Mouse (Mus musculus) adrenal gland, postnatal 36 days (tissue): ENCODE measurements around the gene Srsf9. TPM values are rescaled to one million over a fixed set of nuclear protein-coding genes. Genes with fewer than 3 reads are reported as not detected.
A peak's percentile ranks its signal among the peaks of the same experiment; 100 is the strongest.

Experiments
- DNase-seq, 2 experiments: peaks; one replicate each; pipeline ENCODE4 v3.0.0; 2021; ENCODE audit warnings: mixed read lengths in 1 of 2
- total RNA-seq, 2 experiments: library from RNA; stranded (reverse); gene quantifications; 2 replicates each; pipeline ENCODE4 v1.2.3; 2021

Gene Srsf9
- total RNA-seq, 2 experiments from 2014 or later = 73.7 to 77.0 TPM

DNA sequence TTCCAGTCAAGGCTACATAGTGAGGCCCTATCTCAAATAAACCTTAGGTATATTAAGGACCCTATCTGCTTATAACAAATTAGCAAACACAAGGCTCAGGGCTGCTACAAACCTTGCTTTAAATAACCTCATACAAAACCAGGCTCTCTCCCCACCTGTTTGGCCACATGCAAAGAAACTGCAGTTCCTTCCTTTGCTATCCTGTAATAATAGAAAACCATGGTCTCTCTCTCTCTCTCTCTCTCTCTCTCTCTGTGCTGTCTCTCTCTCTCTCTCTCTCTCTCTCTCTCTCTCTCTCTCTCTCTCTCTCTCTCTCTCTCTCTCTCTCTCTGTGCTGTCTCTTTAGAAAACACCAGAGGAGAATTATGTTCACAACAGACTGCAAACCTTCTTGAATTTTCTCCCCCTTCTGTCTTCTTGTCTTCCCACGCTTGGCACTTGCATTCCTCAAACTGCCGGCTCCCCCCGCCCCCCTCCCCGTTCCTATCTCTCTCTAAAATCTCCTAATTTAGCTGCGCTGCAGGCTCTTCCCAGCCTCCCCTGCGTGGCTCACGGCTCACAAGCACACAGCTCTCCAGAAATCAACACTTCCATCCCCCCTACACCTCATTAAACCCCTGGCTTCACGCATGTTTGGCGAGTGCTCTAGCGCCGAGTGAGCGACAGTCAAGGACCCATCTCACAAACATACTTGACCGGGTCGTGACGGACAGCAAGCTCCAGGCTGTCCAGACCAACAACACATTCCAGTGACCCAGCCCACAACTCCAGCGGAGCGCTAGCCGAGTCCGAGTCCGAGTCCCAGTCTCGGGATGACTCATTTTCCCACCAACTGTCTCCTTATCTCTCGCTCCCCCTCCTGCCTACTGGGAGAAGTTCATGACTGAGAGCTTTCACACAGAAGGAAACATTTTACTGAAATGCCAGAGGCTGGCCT is 7.7 kb upstream of the Srsf9 start:
- DNase-seq = peak; percentile 84

DNA sequence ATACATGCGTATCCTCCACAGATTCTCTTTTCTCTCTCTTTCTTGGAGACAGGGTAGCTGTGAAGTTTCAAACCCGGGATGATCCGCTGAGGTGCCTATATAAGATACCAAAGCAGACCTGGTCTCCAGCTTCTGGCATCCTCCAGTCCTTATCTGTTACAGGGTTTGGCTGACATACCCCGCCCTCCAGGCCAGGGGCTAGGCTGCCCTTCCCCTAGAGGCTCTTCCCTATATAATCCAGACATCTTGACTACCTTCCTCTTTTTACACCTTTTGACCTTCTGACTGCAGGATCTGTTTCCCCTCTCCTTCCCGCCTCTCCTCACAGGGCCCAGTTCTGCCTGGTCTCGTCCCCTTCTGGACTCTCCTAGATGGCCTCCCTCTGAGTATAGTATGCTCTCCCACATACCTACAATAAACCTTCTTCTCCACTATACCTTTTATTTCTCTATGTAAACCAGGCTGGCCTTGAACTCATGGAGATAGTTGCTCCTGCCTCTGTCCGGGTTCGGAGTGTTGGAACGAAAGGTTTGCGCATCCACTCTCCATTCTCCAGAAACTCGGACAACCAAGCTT is 633 bp upstream of the Srsf9 start:
- DNase-seq = no peak

DNA sequence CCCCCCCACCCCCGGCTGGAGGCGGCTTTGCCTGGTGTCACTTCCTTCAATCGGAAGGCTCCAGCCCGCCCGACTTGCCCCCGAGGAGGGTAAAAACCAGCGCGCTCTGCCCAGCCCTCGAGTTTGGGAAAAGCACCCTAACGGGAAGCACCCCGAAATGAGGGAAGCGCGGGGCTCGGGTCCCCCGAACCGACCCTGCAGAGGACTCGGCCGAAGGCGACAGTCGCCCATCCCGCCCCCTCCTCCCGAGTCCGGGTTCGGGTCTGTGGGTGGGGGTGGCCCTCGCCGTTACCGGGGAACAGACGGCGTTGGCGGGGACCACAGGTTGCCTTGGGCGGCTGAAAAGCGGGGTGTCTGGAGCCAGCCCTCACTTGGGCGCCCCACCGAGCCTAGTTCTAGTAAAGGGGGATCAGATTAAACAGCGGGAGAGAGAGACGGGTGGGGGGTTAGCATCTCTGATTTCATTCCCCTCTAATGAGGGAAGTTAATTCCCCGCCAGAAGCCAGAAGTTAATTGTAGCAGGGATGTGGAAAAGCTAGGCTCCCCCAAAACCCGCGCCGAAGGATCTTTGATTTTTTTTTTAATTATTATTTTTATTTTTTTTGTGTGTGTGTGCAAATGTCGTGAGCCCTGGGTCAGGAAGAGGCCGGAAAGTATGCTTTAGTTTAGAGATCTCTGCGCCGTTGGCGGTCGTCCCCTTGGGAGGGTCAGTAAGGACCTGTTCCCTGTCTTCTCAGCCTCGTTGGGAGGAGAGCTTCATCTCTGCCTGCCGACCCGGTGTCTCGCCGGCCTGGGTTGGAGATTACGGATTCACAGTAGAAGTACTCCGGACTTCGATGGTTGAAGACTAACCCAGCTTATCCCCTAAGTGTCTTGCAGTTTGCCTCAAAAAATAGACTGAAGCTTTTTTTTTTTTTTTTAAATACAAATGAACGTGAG is 902 bp downstream of the Srsf9 start:
- DNase-seq = peak; percentile 21 to 43

DNA sequence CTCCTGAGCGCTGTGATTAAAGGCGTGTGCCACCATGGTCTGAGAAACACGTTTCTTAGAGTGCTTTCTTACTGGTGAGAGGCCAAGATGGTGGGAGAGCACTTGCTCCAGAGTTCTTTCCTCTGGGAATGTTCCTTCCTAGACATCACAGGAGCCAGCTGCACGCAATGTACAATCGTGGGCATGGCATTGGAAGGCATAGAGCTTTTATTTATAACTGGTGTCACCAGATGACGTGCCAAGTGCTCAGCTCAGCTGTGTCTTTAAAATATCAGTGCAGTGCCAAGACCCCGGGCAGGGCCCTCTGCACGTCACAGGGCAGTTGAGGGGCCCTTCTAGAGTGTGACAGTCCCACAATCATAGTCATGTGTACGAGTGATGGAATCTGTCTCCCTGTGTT is 4.0 kb downstream of the Srsf9 start:
- DNase-seq = no peak

DNA sequence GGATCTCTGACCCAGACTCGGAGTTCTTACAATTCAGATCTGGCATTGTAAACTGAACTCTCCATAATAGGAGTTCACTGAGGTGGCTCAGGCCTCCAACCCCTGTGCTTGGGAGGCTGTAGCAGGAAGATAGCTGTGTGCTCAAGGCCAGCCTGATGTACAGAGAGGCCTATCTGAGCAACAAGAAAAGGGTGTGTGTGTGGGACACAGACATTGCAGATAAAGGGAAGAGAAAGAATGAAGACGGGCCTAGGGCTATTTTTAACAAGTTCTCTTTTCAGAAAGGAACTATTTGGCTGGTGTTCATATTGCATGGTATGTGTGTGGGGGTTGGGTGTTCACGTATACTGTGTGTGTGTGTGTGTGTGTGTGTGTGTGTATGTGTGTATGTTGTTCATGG is 6.6 kb downstream of the Srsf9 start:
- no peak for DNase-seq

DNA sequence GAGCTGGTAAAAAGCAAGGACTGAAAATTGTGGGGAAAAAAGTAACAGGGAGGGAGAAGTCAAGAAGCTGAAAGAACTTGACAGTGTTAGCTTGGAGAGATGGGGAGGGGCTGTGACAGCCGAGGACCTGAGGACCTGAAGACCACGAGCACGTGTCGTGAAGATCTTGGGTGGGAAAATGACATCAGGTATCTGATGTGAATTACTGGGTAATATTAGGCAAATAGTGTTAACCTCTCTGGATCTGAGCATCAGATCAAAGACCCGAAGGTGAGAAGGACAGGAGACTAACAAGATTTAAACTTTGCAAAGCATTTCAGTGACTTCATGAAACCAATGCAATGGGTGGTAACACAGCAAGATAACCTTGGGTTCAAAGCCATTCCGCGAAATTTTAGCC is 13.0 kb downstream of the Srsf9 start:
- DNase-seq = no peak

DNA sequence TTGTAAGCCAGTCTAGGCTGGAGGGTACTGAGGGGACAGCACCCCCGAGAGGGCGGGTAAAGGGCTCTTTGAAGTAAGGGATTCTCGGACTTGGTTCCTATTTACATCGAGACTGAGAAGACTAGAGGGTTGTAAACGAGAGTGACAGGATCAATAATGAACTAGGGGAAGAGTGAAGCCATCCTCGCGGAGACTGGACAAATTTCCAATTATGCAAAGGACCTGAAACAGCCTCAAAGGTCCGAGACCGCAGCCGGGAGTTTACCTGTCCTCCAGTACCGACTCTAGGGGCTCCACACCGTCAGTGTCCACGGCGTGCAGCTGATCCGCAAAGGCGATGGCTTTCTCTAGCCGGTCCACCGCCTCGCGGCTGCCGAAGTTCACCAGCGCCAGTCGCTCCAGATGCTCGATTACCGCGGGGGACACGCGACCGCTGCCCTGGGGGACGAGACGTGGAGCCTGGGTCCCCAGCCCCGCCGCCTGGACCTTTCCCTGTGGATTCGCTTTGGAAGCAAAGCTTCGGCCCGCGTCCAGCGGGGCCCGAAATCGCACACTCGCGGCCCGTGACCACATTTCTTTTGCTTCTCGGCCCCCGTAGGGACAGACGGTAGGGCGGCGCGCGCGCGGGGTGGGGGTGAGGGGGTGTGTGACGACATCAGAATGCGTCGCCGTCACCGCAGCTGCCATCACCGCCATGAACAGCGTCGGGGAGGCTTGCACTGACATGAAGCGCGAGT is 13.8 kb downstream of the Srsf9 start, which contains the start of the genes Gatc and Triap1:
Gatc (minus strand) TSS at position 602 of the 737 bp plus-strand sequence.
Triap1 (plus strand) TSS at position 649 of the 737 bp plus-strand sequence.
- peak; percentile 92 to 93 for DNase-seq

DNA sequence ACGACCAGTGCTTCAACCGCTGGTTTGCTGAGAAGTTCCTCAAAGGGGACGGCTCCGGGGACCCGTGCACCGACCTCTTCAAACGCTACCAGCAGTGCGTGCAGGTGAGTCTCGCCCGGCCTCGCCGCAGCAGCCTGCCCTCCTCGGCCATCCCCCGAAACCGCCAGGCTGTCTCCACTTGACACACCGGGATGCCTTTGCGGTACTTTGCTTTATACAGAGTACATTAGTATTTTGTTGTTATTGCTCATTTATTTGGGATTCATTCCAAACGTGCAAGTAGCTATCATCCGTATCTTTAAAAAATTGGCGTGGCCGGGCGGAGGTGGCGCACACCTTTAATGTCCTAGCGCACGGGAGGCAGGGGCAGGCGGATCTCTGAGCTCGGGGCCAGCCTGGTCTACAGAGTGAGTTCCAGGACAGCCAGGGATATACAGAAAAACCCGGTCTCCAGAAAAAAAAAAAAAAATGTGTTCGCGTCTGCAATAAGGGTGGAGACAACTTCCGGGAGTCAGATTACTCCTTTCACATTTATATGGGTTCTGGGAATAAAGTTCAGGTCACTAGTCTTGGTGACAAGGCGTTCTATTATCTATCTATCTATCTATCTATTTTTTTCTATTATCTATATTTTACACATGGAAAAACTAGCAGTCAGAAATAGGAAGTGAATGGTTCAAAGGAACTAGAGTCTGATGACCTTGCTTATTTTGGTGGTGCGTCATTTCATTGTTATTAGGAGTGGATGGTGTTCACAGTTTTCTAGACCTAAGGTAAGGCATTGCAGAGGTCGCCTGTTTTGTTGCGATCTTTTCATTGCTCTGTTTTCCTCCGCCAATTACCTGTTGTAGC is 14.6 kb downstream of the Srsf9 start:
- no peak for DNase-seq

DNA sequence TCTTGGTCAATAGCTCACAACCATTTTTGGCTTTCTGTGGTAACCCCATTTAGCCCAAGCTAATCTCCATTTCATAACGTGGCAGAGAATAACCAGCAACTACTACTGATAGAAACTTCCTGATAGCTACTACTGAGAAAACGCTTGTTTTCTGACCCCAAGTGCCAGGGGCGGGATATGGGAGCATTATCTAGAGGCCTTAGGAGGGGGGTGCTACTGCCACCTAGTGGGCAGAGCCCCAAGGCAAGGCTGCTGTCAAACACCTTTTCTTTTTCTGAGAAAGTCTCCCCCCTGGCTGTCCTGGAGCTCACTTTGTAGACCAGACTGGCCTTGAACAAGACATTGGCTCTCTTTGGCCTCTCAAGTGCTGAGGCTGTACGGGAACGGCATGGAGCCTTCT is 20.6 kb downstream of the Srsf9 start:
- peak; percentile 83 to 91 for DNase-seq

DNA sequence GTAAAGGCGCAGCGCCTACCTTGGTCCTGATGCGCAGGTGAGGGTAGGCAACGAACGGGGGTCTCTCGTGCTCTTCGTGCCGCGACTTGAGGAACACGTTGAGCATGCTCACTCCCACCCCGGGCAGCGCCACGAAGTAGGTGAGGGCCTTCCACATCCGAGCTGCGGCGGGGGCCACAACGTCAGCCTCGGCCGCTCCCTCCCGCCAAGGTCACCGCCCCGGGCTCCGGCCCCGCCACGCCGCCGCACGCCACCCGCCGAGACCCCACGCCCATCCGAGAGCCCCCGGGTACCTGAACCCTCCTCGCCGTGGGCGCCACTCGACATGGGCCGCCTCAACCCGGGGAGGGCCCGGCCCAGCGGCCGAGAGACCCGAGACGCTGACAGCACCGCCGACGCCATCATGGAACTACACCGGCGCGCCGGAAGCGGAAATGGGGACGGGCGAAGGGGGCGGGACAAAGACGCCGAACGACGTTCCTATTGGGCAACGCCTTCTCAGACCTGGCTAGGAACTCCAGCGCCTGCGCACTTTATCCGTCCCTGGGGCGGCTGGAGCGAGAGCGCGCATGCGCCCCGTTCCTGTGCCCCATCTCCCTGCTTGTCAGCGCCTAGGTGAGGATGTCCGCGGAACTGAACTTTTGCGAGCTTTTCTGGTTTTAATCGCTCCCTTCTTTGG is 21.7 kb downstream of the Srsf9 start, which contains the start of gene Cox6a1:
Cox6a1 (minus strand) TSS at position 436 of the 679 bp plus-strand sequence.
- peak; percentile 99 for DNase-seq

DNA sequence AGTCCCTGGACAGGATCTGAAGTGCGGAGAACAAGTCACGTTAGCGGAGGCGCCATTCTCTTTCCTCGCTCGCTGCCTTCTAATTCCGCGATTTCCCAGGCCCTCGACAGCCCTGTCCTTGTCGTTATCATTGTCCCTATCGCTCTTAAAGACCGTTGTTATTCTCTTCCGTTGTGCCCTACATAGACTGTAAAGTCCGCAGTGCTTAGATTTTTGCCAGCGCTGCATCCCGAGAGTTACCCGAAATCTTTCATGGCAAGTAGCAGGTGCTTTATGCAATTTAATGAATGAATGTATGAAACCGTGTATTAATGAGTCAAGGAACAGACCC is 22.2 kb downstream of the Srsf9 start:
- no peak for DNase-seq

DNA sequence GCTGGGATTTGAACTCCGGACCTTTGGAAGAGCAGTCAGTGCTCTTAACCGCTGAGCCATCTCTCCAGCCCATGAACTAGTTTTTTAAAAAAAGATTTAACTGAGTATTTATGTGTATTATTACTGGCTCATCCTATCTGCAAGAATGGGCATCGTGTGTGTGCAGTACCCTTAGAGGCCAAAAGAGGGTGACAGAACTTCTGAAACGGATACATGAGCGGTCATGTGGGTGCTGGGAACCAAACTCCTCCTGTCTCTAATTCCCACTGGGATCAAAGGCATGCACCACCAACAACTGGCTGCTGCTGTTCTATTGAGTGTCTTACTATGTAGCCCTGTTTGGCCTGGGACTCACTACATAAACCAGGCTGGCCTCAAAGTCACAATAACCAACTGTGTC is 24.4 kb downstream of the Srsf9 start:
- no peak for DNase-seq

DNA sequence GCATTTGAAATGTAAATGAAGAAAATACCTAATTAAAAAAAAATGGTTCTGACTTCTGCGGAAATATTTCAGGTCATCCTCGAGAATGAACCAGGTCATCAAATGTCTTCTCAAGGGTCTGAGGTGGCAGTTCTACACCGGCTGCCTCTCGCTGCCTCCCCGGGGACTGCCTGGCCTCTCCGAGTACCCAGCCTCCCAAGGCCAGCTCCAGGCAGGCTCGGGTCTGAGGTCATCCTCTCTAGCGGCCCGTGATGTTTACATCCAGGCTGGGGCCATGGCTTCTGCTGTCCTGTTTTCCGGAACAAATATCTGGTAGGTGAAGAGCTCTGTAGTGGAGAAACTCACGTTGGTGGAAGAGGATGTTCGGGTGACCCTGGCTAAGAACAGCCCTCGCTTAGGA is 28.1 kb downstream of the Srsf9 start:
- DNase-seq = no peak

DNA sequence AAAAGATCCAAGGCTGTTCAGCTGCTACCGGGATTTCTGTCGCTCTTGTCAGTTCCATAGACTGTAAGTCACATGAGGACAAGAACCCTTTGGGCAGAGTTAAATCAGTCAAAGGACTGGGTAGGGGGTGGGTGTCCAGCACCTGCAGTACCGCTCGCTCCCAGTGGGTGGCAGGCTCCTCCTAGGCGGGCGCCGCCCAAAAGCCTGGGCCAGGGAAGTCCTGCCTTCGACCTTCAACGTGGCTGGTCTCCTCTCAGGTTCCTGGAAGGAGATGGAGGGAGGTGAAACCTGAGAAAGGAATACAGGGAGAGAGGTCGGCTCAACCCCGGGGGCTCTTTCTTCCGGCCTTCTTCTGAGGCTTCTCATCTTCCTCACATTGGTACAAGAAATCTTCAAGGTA is 31.9 kb downstream of the Srsf9 start:
- DNase-seq = peak; percentile 92

DNA sequence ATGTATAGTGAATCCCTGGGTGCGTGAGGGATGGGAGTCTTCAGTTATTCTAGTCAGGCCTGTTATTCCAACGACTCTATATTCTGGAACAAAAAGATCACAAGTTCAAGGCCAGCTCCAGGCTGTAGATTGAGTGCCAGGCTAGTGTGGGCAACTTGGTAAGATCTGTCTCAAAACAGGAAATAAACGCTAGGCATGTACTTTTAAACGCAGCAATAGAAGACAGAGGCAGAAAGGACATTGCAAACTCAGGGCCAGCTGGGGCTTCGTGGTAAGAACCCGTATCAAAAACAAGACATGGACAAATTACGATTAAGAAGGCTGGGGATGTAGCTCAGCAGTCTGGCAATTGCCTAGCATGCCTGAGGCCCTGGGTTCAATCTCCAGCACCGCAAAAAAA is 32.5 kb downstream of the Srsf9 start:
- DNase-seq = no peak

DNA sequence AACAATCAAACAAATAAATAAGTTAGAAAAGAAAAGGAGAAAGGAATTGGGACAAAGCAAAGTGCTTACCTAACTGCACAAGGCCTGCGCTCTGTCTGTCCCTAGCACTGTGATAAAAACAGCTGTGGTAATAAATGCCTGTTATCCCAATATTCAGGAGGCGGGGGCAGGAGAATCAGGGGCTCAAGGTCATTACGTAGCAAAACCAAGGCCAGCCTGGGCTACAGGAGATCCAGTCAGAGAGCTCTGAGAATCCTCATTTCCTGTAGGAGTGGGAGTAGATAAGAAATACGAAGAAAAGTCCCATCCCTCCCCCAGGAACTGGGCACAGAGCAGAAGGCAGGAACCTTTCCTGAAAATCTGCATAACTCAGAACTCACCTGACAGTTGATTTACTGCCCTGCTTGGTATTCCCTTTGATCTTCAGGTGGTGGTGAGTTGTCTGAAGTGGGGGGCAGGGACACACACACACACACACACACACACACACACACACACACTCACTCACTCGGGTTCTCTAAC is 32.9 kb downstream of the Srsf9 start:
- DNase-seq = peak in 1 of 2 experiments; percentile 52

DNA sequence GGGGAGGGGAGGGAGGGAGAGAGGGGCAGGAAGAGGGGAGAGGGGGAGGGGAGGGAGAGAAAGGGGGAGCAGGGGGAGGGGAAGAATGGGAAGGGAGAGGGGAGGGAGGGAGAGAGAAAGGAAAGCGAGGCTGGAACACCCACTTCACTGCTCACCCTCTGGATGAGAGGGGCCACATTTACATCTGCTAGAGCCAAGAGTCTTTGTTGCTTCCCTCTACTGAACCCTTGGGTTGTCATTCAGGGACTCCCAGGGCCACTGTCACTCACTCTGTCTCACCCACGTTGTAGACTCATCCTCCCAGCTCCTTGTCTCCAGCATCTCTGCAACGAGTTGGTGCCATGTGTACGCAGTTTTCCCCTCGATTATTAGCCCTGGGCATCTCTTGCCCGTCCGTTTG is 35.2 kb downstream of the Srsf9 start:
- DNase-seq = no peak

DNA sequence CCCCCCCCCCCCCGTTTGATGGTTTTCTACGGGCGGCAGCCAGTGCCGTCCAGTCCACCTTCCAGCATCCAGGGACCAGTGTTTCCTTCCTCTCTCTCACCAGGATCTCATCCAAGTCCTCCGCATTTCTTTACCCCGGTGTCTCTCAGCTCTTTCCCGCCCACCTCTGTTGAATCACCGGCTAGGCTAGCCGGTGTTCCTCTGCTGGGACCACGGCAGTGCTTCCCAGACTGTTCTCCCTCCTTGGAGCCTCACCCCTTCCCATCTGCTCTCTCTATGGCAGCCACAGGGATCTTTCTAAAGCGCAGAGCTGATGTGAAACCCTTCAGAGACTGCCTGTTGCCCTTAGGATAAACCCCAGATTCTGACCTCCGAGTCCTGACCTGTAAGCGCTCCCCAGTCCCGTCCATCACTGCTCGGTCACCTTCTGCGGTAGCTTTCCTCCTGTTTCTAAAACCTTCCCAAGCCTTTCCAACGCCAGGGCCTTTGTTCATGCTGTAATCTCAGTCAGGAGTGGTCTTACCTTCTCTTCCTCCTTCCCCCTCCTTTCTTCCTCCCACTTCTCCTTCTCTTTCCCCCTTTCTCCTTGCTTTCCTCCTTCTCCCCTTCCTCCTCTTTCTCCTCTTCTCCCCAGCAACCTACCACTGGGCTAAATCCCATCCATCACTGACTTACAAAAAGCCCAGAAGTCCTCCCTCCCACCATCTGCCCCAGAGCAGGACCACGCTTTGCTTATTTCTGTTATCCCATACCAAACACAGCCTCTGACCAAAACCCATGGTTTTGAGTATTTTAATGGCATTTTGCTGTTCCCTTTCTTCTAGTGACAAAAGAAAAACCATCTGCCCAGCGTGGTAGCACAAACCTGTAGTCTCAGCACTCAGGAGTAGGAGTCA is 36.1 kb downstream of the Srsf9 start:
- no peak for DNase-seq

DNA sequence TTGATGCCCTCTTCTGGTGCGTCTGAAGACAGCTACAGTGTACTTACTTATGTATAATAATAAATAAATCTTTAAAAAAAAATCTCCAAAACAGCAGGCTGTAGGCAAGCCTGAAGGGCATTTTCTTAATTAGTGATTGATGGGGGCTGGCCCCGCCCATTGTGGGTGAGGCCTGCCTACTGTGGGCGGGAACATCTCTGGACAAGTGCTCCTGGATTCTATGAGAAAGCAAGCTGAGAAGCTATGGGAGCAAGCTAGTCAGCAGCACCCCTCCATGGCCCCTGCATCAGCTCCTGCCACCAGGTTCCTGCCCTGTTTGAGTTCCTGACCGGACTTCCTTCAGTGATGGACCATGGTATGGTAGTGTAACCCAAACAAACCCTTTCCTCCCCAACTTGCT is 37.8 kb downstream of the Srsf9 start:
- no peak for DNase-seq
